Mouse (Mus musculus) hindbrain, embryonic 11.5 days (tissue): ENCODE measurements at regions not wholly inside any gene's neighbourhood (a gene's known extent, or its start where the extent isn't known, plus 50 kb on each side); places are given as distances from the start of the nearest gene placed in this dataset.
A peak's percentile ranks its signal among the peaks of the same experiment; 100 is the strongest.

Experiments used
- ATAC-seq: fragments of 200-750 bp; cut with Nextera tagmentation; 2 replicates; pipeline ENCODE4 v1.8.0; 2017; ENCODE audit warnings: mild to moderate bottlenecking, moderate TSS enrichment, moderate library complexity; ENCODE audit not compliant: low FRiP score
- DNase-seq: peaks from one replicate; pipeline ENCODE4 v3.0.0-alpha.2; 2015; ENCODE audit warnings: low spot score
- H3K27ac ChIP-seq: fragments of 300-500 bp; sonication (generic); 2 replicates; pipeline ENCODE4 v1.5.1; 2014; ENCODE audit warnings: mild to moderate bottlenecking, low read depth, low read length
- H3K27me3 ChIP-seq: fragments of 300-500 bp; sonication (generic); 2 replicates; pipeline ENCODE4 v1.6.1; 2014; ENCODE audit warnings: mild to moderate bottlenecking, low read length, moderate library complexity, mixed read lengths; ENCODE audit not compliant: control insufficient read depth, insufficient read depth
- H3K36me3 ChIP-seq: fragments of 300-500 bp; sonication (generic); 2 replicates; pipeline ENCODE4 v1.6.1; 2014; ENCODE audit warnings: mild to moderate bottlenecking, low read length, moderate library complexity, mixed read lengths; ENCODE audit not compliant: control insufficient read depth, insufficient read depth
- H3K4me1 ChIP-seq: fragments of 300-500 bp; sonication (generic); replicated peaks from 2 replicates; pipeline ENCODE4 v1.6.1; 2014; ENCODE audit warnings: low read length, mixed read lengths; ENCODE audit not compliant: control insufficient read depth, insufficient read depth
- H3K4me2 ChIP-seq: fragments of 300-500 bp; sonication (generic); replicated peaks from 2 replicates; pipeline ENCODE4 v1.6.1; 2014; ENCODE audit warnings: mild to moderate bottlenecking, low read depth, low read length
- H3K4me3 ChIP-seq: fragments of 300-500 bp; sonication (generic); 2 replicates; pipeline ENCODE4 v1.5.1; 2014; ENCODE audit warnings: low read depth, low read length
- H3K9ac ChIP-seq: fragments of 300-500 bp; sonication (generic); 2 replicates; pipeline ENCODE4 v1.6.1; 2014; ENCODE audit warnings: low read depth, low read length
- H3K9me3 ChIP-seq: fragments of 300-500 bp; sonication (generic); 2 replicates; pipeline ENCODE4 v1.6.1; 2016; ENCODE audit warnings: low read length; ENCODE audit not compliant: control insufficient read depth
- WGBS: fragments of 180-500 bp; shearing (Covaris S2); extraction: QIAGEN DNeasy Blood & Tissue Kit; methylation state at CpG from one replicate; pipeline ENCODE4 v1.1.7; 2014; 5-methylcytosine and 5-hydroxymethylcytosine counted together

- no peak overlapping the region for H3K9ac ChIP-seq
- no peak overlapping the region for H3K4me3 ChIP-seq
- DNase-seq (peak; percentile 18), ATAC-seq (peak; percentile 42; the same call in 1 of the 2 replicates)
- H3K27me3 ChIP-seq = no peaks in the 10 kb centered on the region
- H3K9me3 ChIP-seq = no peaks in the 10 kb centered on the region
- no peaks in the 10 kb centered on the region for H3K36me3 ChIP-seq
- no peak overlapping the region for H3K27ac ChIP-seq
- no peaks in the 10 kb centered on the region for H3K4me1 ChIP-seq
- WGBS = 46% methylated on average over 17 of the region's 17 CpGs
- no peak overlapping the region for H3K4me2 ChIP-seq
Observed at GRCm38 (mm10) chr8:15271793-15272587, 226.1 kb upstream of the BB014433 start.

GRCm38 (mm10) chr8:15270290-15270689 is 224.4 kb upstream of the BB014433 start:
- ATAC-seq (no peak), DNase-seq (peak; percentile 84)
- H3K9me3 ChIP-seq = no peaks in the 10 kb centered on the region
- no peaks in the 10 kb centered on the region for H3K4me1 ChIP-seq
- no peaks in the 10 kb centered on the region for H3K27me3 ChIP-seq
- no peak overlapping the region for H3K4me3 ChIP-seq
- H3K9ac ChIP-seq = no peak overlapping the region
- WGBS = 9% methylated on average over 5 of the region's 5 CpGs
- H3K36me3 ChIP-seq = no peaks in the 10 kb centered on the region
- no peak overlapping the region for H3K4me2 ChIP-seq
- no peak overlapping the region for H3K27ac ChIP-seq

GRCm38 (mm10) chr8:15244770-15245485 is 199.1 kb upstream of the BB014433 start:
- H3K4me2 ChIP-seq = no peak overlapping the region
- no peaks in the 10 kb centered on the region for H3K9me3 ChIP-seq
- ATAC-seq (no peak), DNase-seq (no peak)
- H3K4me3 ChIP-seq = no peak overlapping the region
- H3K9ac ChIP-seq = no peak overlapping the region
- no peak overlapping the region for H3K27ac ChIP-seq
- H3K4me1 ChIP-seq = no peaks in the 10 kb centered on the region
- no peaks in the 10 kb centered on the region for H3K36me3 ChIP-seq
- no peaks in the 10 kb centered on the region for H3K27me3 ChIP-seq
- WGBS = 91% methylated on average over 12 of the region's 12 CpGs

- no peak; the same call in 1 of the 2 replicates for ATAC-seq
- Histone ChIP-seq H3K27ac (no peak overlapping the region), H3K36me3 (no peaks in the 10 kb centered on the region), H3K27me3 (no peaks in the 10 kb centered on the region), H3K4me1 (no peaks in the 10 kb centered on the region), H3K4me3 (no peak overlapping the region), H3K9ac (no peak overlapping the region), H3K4me2 (no peak overlapping the region), H3K9me3 (no peaks in the 10 kb centered on the region)
- 74% methylated on average over 3 of the region's 3 CpGs for WGBS
- DNase-seq = no peak
Observed at GRCm38 (mm10) chr8:15235410-15235809, 189.5 kb upstream of the BB014433 start.

- Histone ChIP-seq H3K27ac (no peak overlapping the region), H3K4me2 (no peak overlapping the region), H3K36me3 (no peaks in the 10 kb centered on the region), H3K27me3 (no peaks in the 10 kb centered on the region), H3K4me1 (no peaks in the 10 kb centered on the region), H3K9ac (no peak overlapping the region), H3K9me3 (no peaks in the 10 kb centered on the region), H3K4me3 (no peak overlapping the region)
- 60% methylated on average over 8 of the region's 8 CpGs for WGBS
- ATAC-seq (no peak), DNase-seq (no peak)
Observed at GRCm38 (mm10) chr8:15233241-15233640, 187.4 kb upstream of the BB014433 start.

- Histone ChIP-seq H3K9me3 (no peaks in the 10 kb centered on the region), H3K27ac (no peak overlapping the region), H3K9ac (no peak overlapping the region), H3K27me3 (no peaks in the 10 kb centered on the region), H3K4me1 (no peaks in the 10 kb centered on the region), H3K36me3 (no peaks in the 10 kb centered on the region), H3K4me2 (no peak overlapping the region), H3K4me3 (no peak overlapping the region)
- 88% methylated on average over 2 of the region's 2 CpGs for WGBS
- DNase-seq (no peak), ATAC-seq (no peak)
Observed at GRCm38 (mm10) chr8:15230217-15230616, 184.3 kb upstream of the BB014433 start.

GRCm38 (mm10) chr8:15221211-15221912 is 175.5 kb upstream of the BB014433 start:
- H3K36me3 ChIP-seq = no peaks in the 10 kb centered on the region
- no peak overlapping the region for H3K4me2 ChIP-seq
- 47% methylated on average over 13 of the region's 13 CpGs for WGBS

GRCm38 (mm10) chr8:15209856-15210521 is 164.1 kb upstream of the BB014433 start:
- no peaks in the 10 kb centered on the region for H3K9me3 ChIP-seq
- no peak overlapping the region for H3K4me3 ChIP-seq
- H3K36me3 ChIP-seq = no peaks in the 10 kb centered on the region
- ATAC-seq (no peak), DNase-seq (no peak)
- no peaks in the 10 kb centered on the region for H3K27me3 ChIP-seq
- H3K4me1 ChIP-seq = no peaks in the 10 kb centered on the region
- WGBS = 88% methylated on average over 6 of the region's 6 CpGs
- no peak overlapping the region for H3K27ac ChIP-seq
- no peak overlapping the region for H3K4me2 ChIP-seq
- no peak overlapping the region for H3K9ac ChIP-seq

More at GRCm38 (mm10) chr8:15221211-15221912, 175.5 kb upstream of the BB014433 start:
- Histone ChIP-seq H3K27ac (no peak overlapping the region), H3K9me3 (no peaks in the 10 kb centered on the region), H3K4me1 (no peaks in the 10 kb centered on the region), H3K9ac (no peak overlapping the region), H3K27me3 (no peaks in the 10 kb centered on the region), H3K4me3 (no peak overlapping the region)
- peak; percentile 53 for ATAC-seq
- DNase-seq = peak; percentile 78
